Mouse (Mus musculus): ENCODE results near the gene Scg3. TPM values are rescaled to one million over a fixed set of nuclear protein-coding genes. Genes with fewer than 3 reads are reported as not detected.

Scg3 gene
- 1.8 and 2.2 TPM in 2 replicates for polyA plus RNA-seq (2015; fragmentation: Nextera tagmentation; extraction: Ambion mirVana)

- Histone ChIP-seq H3K9me3 (no peaks in the 10 kb centered on the region), H3K4me3 (peak within 1 kb of the TSS; percentile 34), H3K36me3 (no peaks in the 10 kb centered on the region), H3K9ac (no peak within 1 kb of the TSS), H3K4me2 (peak within 1 kb of the TSS; percentile 66), H3K27me3 (peaks cover 5% of the 10 kb centered on the region; the same call in 1 of the 2 replicates), H3K27ac (no peak within 1 kb of the TSS), H3K4me1 (peaks cover 7% of the 10 kb centered on the region)
- peak; percentile 91; the same call in 1 of the 2 replicates for ATAC-seq (ENCODE audit: insufficient number of reproducible peaks, insufficient read depth, low FRiP score, low TSS enrichment, low read depth)
- WGBS, result 7% methylated on average over 42 of the region's 42 CpGs
These were observed at the start of gene Scg3 for GRCm38 (mm10) chr9:75683426-75684191. Gene Scg3, minus strand, starts transcription at chr9:75684056.

DNA sequence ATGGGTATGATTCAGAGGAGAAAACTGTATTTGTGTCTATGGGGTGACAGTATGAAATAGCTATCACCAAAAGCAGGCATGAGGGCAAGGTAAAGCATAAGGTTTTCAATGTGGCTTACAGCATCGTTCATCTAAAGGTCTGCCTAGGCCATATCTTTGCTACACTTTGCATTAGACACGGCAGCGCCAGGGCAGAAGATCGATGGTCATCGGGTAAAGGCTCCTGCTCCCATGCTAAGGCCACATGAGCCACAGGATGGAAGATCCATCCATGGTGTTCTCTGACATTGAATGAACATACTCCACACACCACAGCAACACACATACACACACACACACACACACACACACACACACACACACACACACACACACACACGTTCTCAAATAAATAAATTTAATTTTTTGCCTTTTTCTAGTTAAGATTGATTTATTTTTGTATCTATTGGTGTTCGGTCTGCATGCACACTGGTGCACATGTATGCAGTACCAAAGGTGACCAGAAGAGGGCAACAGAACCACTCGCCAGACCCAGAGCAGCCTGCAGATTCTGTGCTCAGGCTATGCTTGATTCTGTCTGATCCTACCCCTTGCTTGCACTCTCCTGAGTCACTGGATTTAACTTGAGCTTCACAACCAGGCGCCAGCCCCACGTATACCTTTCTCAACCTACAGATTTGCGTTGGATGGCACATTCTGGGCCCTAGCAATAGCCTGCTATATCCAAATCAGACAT, 36.3 kb upstream of the Scg3 start:
- H3K36me3 ChIP-seq, result no peaks in the 10 kb centered on the region
- WGBS, result 36% methylated on average over 11 of the region's 11 CpGs
- H3K4me1 ChIP-seq, result no peaks in the 10 kb centered on the region
- no peaks in the 10 kb centered on the region for H3K9me3 ChIP-seq
- no peak overlapping the region for H3K9ac ChIP-seq
- no peak overlapping the region for H3K4me2 ChIP-seq
- H3K27ac ChIP-seq, result no peak overlapping the region
- no peaks in the 10 kb centered on the region for H3K27me3 ChIP-seq
- ATAC-seq (ENCODE audit: insufficient number of reproducible peaks, insufficient read depth, low FRiP score, low TSS enrichment, low read depth), result peak; percentile 52; the same call in 1 of the 2 replicates
- H3K4me3 ChIP-seq, result no peak overlapping the region

DNA sequence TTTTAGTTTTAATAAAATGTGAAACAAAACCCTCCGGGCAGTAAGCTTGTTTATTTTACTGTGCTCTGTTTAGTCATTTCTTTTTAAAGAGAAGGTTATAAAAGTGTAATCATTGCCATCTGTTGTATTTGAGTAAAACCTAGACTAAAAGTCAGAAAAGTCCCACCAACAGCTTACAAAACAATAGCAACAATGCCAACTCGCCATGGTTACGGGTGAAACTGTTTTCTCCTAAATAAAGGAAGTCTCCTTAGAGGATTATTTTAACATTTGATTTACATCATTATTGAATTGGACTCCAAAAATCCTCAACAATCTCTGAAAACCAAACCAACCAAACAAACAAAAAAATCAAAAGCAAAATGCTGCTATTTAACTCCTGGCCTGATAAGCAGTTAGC, 35.6 kb upstream of the Scg3 start:
- Histone ChIP-seq H3K36me3 (no peaks in the 10 kb centered on the region), H3K4me3 (no peak overlapping the region), H3K4me2 (no peak overlapping the region), H3K4me1 (no peaks in the 10 kb centered on the region), H3K9ac (no peak overlapping the region), H3K27ac (no peak overlapping the region), H3K27me3 (no peaks in the 10 kb centered on the region), H3K9me3 (no peaks in the 10 kb centered on the region)
- ATAC-seq (ENCODE audit: insufficient number of reproducible peaks, insufficient read depth, low FRiP score, low TSS enrichment, low read depth), result no peak
- WGBS, result 66% methylated on average over 3 of the region's 3 CpGs

- WGBS, result 72% methylated on average over 3 of the region's 3 CpGs
- no peak overlapping the region for H3K9ac ChIP-seq
- H3K9me3 ChIP-seq, result 0 out of 2 replicates have a peak, but pooled peaks cover 1% of the 10 kb centered on the region
- ATAC-seq (ENCODE audit: insufficient number of reproducible peaks, insufficient read depth, low FRiP score, low TSS enrichment, low read depth), result no peak
- H3K4me2 ChIP-seq, result no peak overlapping the region
- no peak overlapping the region for H3K27ac ChIP-seq
- no peak overlapping the region for H3K4me3 ChIP-seq
- H3K4me1 ChIP-seq, result peaks cover 7% of the 10 kb centered on the region
- H3K27me3 ChIP-seq, result peaks cover 5% of the 10 kb centered on the region; the same call in 1 of the 2 replicates
- H3K36me3 ChIP-seq, result no peaks in the 10 kb centered on the region
These were observed 916 bp upstream of the Scg3 start for GRCm38 (mm10) chr9:75684772-75685171.

DNA sequence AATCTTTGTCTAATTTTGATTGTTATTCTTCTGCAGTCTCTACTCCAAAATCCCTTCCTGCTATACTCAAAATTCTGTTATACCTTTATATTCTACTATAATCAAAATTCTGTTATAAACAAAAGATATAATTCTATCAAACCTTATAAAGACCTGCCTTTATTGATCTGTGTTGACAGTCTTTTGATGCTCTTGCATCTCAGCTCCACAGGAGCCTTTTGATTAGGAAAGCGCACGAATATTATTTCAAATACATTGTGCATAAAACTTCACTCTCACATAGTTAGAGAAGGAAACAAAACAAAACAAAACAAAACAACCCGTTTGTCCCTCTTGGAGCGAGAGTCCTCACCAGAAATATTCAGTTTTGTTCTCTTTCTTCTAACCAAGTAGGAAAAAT, 436 bp upstream of the Scg3 start:
- H3K9me3 ChIP-seq, result no peaks in the 10 kb centered on the region
- H3K4me1 ChIP-seq, result peaks cover 7% of the 10 kb centered on the region
- no peak overlapping the region for H3K27ac ChIP-seq
- peak overlapping the region; percentile 66 for H3K4me2 ChIP-seq
- no peak for ATAC-seq (ENCODE audit: insufficient number of reproducible peaks, insufficient read depth, low FRiP score, low TSS enrichment, low read depth)
- H3K9ac ChIP-seq, result no peak overlapping the region
- H3K27me3 ChIP-seq, result peaks cover 5% of the 10 kb centered on the region; the same call in 1 of the 2 replicates
- peak overlapping the region; percentile 34 for H3K4me3 ChIP-seq
- no peaks in the 10 kb centered on the region for H3K36me3 ChIP-seq
- 64% methylated on average over 4 of the region's 4 CpGs for WGBS

DNA sequence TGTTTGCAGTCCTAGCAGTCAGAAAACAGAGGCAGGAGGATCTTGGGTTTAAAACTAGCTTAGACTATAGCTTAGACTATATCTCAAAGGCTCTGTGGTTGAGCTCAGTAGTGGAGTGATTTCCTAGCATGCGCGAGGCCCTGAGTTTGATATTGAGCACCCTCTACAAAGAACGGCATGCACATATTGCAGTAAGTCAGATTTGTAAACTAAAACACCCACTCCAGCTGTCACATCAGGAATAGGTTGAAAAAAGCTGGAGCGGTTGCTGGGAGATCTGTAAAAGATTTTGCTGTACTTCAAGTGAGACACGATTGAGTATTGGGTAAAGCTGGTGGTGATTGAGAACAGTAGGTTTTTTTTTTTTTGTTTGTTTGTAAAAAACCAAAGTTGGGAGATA, 3.2 kb downstream of the Scg3 start:
- no peaks in the 10 kb centered on the region for H3K36me3 ChIP-seq
- H3K4me3 ChIP-seq, result no peak overlapping the region
- H3K4me1 ChIP-seq, result peaks cover 7% of the 10 kb centered on the region
- peaks cover 5% of the 10 kb centered on the region; the same call in 1 of the 2 replicates for H3K27me3 ChIP-seq
- H3K9ac ChIP-seq, result no peak overlapping the region
- no peak for ATAC-seq (ENCODE audit: insufficient number of reproducible peaks, insufficient read depth, low FRiP score, low TSS enrichment, low read depth)
- H3K4me2 ChIP-seq, result no peak overlapping the region
- H3K9me3 ChIP-seq, result no peaks in the 10 kb centered on the region
- H3K27ac ChIP-seq, result no peak overlapping the region
- whole genome bisulfite sequencing, result 79% methylated on average over 5 of the region's 5 CpGs

DNA sequence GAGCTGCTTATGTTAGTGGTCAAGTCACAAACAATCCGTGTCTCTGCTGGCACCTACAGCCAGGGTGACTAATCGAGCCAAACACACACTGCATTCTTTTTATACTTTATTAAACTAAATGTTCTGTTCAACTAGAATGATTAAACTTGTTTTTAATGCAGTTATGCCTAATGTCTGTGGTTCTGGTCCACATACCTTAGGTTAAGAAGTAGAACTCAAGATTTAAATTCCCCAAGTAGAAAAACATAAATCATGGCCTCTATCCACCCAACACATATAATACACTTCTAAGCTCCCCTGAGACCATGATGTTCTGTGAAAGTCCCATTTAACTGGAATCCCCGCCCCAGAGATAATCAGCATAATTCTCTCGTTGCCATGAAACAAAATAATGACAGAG, 4.2 kb downstream of the Scg3 start:
- Histone ChIP-seq H3K4me1 (peaks cover 7% of the 10 kb centered on the region), H3K27me3 (peaks cover 5% of the 10 kb centered on the region; the same call in 1 of the 2 replicates), H3K4me2 (no peak overlapping the region), H3K36me3 (no peaks in the 10 kb centered on the region), H3K9ac (no peak overlapping the region), H3K9me3 (no peaks in the 10 kb centered on the region), H3K4me3 (no peak overlapping the region), H3K27ac (no peak overlapping the region)
- 77% methylated on average over 4 of the region's 4 CpGs for WGBS
- ATAC-seq (ENCODE audit: insufficient number of reproducible peaks, insufficient read depth, low FRiP score, low TSS enrichment, low read depth), result no peak

- Histone ChIP-seq H3K9ac (no peak overlapping the region), H3K4me2 (no peak overlapping the region), H3K27ac (no peak overlapping the region), H3K27me3 (0 out of 2 replicates have a peak, but pooled peaks cover under 1% of the 10 kb centered on the region), H3K4me3 (no peak overlapping the region), H3K36me3 (no peaks in the 10 kb centered on the region), H3K9me3 (no peaks in the 10 kb centered on the region), H3K4me1 (no peaks in the 10 kb centered on the region)
- 80% methylated on average over 7 of the region's 7 CpGs for WGBS
- ATAC-seq (ENCODE audit: insufficient number of reproducible peaks, insufficient read depth, low FRiP score, low TSS enrichment, low read depth), result no peak
These were observed 5.5 kb downstream of the Scg3 start for GRCm38 (mm10) chr9:75678341-75678740.

- Histone ChIP-seq H3K9ac (no peak overlapping the region), H3K4me3 (no peak overlapping the region), H3K4me1 (no peaks in the 10 kb centered on the region), H3K27ac (no peak overlapping the region), H3K9me3 (no peaks in the 10 kb centered on the region), H3K36me3 (no peaks in the 10 kb centered on the region), H3K27me3 (no peaks in the 10 kb centered on the region), H3K4me2 (no peak overlapping the region)
- WGBS, result 73% methylated on average over 7 of the region's 7 CpGs
- no peak for ATAC-seq (ENCODE audit: insufficient number of reproducible peaks, insufficient read depth, low FRiP score, low TSS enrichment, low read depth)
These were observed 7.6 kb downstream of the Scg3 start for GRCm38 (mm10) chr9:75676226-75676625.

DNA sequence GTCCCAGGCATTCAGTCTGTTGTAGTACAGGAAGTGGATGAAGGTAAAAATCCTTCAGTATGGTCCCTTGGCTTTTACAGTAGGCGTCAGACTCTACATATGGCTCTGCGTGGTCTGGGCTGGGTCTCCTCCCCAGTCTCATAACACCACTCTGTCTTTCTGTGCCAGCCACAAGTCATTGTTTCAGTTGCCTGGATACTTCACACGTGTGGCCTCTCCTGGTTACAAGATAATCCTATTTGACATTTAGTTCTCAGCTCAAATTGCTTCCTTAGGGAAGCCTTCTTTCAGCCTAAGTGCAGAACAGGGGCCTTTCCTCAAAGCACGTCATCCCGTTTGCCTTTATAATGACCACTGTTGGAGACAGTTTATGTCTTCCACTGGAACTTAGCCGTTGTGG, 11.1 kb downstream of the Scg3 start:
- no peaks in the 10 kb centered on the region for H3K9me3 ChIP-seq
- no peak overlapping the region for H3K9ac ChIP-seq
- no peak overlapping the region for H3K4me2 ChIP-seq
- H3K4me1 ChIP-seq, result no peaks in the 10 kb centered on the region
- WGBS, result 67% methylated on average over 6 of the region's 6 CpGs
- H3K27ac ChIP-seq, result no peak overlapping the region
- ATAC-seq (ENCODE audit: insufficient number of reproducible peaks, insufficient read depth, low FRiP score, low TSS enrichment, low read depth), result no peak
- H3K4me3 ChIP-seq, result no peak overlapping the region
- no peaks in the 10 kb centered on the region for H3K27me3 ChIP-seq
- no peaks in the 10 kb centered on the region for H3K36me3 ChIP-seq

DNA sequence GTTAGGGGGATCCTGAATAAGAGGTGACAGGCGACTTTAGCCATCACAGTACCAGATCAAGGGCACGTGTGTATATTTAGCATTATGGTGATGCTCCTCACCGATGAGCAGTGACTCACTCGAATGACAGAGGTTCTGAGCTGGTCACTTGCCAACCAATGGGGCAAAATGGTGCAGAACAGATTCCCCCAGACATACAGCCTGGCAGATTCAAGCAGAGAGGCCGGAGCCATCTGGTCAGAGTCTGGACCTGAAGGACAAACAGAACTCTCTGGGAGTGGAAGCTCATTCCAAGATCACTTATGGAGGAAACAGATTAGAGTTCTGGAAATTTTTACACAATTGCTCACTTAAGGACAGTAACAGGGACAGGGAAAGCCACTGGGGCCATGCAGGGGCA, 17.2 kb downstream of the Scg3 start:
- no peak overlapping the region for H3K27ac ChIP-seq
- WGBS, result 78% methylated on average over 5 of the region's 5 CpGs
- no peaks in the 10 kb centered on the region for H3K36me3 ChIP-seq

DNA sequence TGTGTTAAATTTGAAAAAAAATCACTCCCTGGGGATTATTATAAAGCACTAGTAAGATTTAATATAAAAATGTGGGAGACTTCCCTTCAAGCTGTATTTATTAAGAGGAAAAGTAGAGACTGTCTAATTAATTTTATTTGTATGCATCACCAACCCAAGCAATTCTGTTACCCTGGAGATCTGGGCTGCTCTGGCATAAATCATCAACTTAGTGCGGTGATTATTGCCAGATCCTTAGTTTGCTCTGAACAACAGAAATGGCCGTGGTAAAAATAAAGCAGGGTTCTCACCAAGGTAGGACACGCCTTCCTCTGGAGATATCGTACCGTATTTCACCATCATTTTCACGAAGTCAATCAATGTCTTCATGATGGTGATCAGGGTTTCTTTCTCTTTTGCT, 18.5 kb downstream of the Scg3 start:
- Histone ChIP-seq H3K4me1 (no peaks in the 10 kb centered on the region), H3K27ac (no peak overlapping the region), H3K4me3 (no peak overlapping the region), H3K36me3 (no peaks in the 10 kb centered on the region), H3K4me2 (no peak overlapping the region), H3K9me3 (no peaks in the 10 kb centered on the region), H3K27me3 (no peaks in the 10 kb centered on the region), H3K9ac (no peak overlapping the region)
- 84% methylated on average over 6 of the region's 6 CpGs for WGBS
- ATAC-seq (ENCODE audit: insufficient number of reproducible peaks, insufficient read depth, low FRiP score, low TSS enrichment, low read depth), result no peak

More for the DNA sequence above, 17.2 kb downstream of the Scg3 start:
- Histone ChIP-seq H3K9ac (no peak overlapping the region), H3K4me1 (no peaks in the 10 kb centered on the region), H3K4me3 (no peak overlapping the region), H3K9me3 (no peaks in the 10 kb centered on the region), H3K4me2 (no peak overlapping the region), H3K27me3 (no peaks in the 10 kb centered on the region)
- ATAC-seq (ENCODE audit: insufficient number of reproducible peaks, insufficient read depth, low FRiP score, low TSS enrichment, low read depth), result no peak

Data from embryonic facial prominence, embryonic 13.5 days (tissue).